Mouse (Mus musculus): ENCODE data around the gene Camsap1.

Camsap1 gene

GRCm38 (mm10) chr2:25983159-25983907 is at the start of gene Camsap1:
Gene Camsap1, minus strand, starts transcription at chr2:25983282.
- DNase-seq (ENCODE audit: extremely low spot score) = peak; percentile 100

- DNase-seq (ENCODE audit: extremely low spot score) = no peak
Measured at GRCm38 (mm10) chr2:26030288-26030687, 47.2 kb upstream of the Camsap1 start.

GRCm38 (mm10) chr2:26024138-26025075 is 41.3 kb upstream of the Camsap1 start:
- peak; percentile 60 for DNase-seq (ENCODE audit: extremely low spot score)

- no peak for DNase-seq (ENCODE audit: extremely low spot score)
Measured at GRCm38 (mm10) chr2:26022626-26023025, 39.5 kb upstream of the Camsap1 start.

GRCm38 (mm10) chr2:26022258-26022565 is 39.1 kb upstream of the Camsap1 start:
- no peak for DNase-seq (ENCODE audit: extremely low spot score)

GRCm38 (mm10) chr2:26021561-26022257 is 38.6 kb upstream of the Camsap1 start, which contains the start of gene Ubac1:
Gene Ubac1, minus strand, starts transcription at chr2:26021747.
- DNase-seq (ENCODE audit: extremely low spot score) = peak; percentile 92

GRCm38 (mm10) chr2:26020714-26021560 is 37.9 kb upstream of the Camsap1 start:
- DNase-seq (ENCODE audit: extremely low spot score) = no peak

GRCm38 (mm10) chr2:26019923-26020322 is 36.8 kb upstream of the Camsap1 start:
- no peak for DNase-seq (ENCODE audit: extremely low spot score)

- DNase-seq (ENCODE audit: extremely low spot score) = no peak
Measured at GRCm38 (mm10) chr2:26017326-26017725, 34.2 kb upstream of the Camsap1 start.

- no peak for DNase-seq (ENCODE audit: extremely low spot score)
Measured at GRCm38 (mm10) chr2:26013674-26014073, 30.6 kb upstream of the Camsap1 start.

GRCm38 (mm10) chr2:26011420-26011819 is 28.3 kb upstream of the Camsap1 start:
- no peak for DNase-seq (ENCODE audit: extremely low spot score)

- no peak for DNase-seq (ENCODE audit: extremely low spot score)
Measured at GRCm38 (mm10) chr2:26002001-26002400, 18.9 kb upstream of the Camsap1 start.

- DNase-seq (ENCODE audit: extremely low spot score) = no peak
Measured at GRCm38 (mm10) chr2:26001136-26001535, 18.1 kb upstream of the Camsap1 start.

- no peak for DNase-seq (ENCODE audit: extremely low spot score)
Measured at GRCm38 (mm10) chr2:25997716-25998115, 14.6 kb upstream of the Camsap1 start.

- no peak for DNase-seq (ENCODE audit: extremely low spot score)
Measured at GRCm38 (mm10) chr2:25994791-25995190, 11.7 kb upstream of the Camsap1 start.

- DNase-seq (ENCODE audit: extremely low spot score) = no peak
Measured at GRCm38 (mm10) chr2:25992285-25992684, 9.2 kb upstream of the Camsap1 start.

- no peak for DNase-seq (ENCODE audit: extremely low spot score)
Measured at GRCm38 (mm10) chr2:25989651-25990050, 6.6 kb upstream of the Camsap1 start.

- DNase-seq (ENCODE audit: extremely low spot score) = no peak
Measured at GRCm38 (mm10) chr2:25987817-25988216, 4.7 kb upstream of the Camsap1 start.

GRCm38 (mm10) chr2:25986601-25987000 is 3.5 kb upstream of the Camsap1 start:
- no peak for DNase-seq (ENCODE audit: extremely low spot score)

GRCm38 (mm10) chr2:25982426-25983091 is 523 bp downstream of the Camsap1 start:
- DNase-seq (ENCODE audit: extremely low spot score) = peak; percentile 60

GRCm38 (mm10) chr2:25982052-25982425 is 1.0 kb downstream of the Camsap1 start:
- no peak for DNase-seq (ENCODE audit: extremely low spot score)

All from embryo, embryonic 9.5 days (tissue).